Mouse (Mus musculus) ovary, postnatal 10 days (tissue): ENCODE data around the gene Rbks.
"Not testable (repeated sequence)": the region's sequence is repeated elsewhere in the genome, so short reads cannot be mapped to it uniquely, and the experiment has no call there.

Experiments used
- DNase-seq: peaks from one replicate; pipeline ENCODE4 v3.0.0; 2022; ENCODE audit warnings: low spot score

Gene Rbks

GRCm38 (mm10) chr5:31678000-31678399 lies 19.4 kb downstream of the Rbks start:
- DNase-seq: no peak

DNA sequence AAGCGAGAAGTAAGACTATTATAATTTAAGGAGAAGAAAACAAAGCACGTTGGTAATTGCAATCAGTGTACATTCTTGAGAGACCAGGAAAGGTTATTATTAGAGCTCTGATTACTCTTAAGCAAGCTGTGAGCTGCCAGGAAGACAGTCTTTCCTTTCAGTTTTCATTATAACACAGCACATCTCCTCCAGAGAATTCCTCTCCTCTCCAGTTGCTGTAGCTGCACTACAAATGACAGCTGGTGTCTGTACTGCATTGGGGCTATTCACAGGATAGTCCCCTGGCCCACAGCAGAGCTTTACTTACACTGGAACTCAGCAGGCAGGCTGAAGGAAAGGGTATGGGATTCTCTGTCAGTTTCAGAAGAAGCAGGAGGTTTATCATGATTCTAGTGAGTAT lies 24.0 kb downstream of the Rbks start:
- no peak for DNase-seq

GRCm38 (mm10) chr5:31671137-31671536 lies 26.3 kb downstream of the Rbks start:
- DNase-seq: no peak

- DNase-seq: no peak
These were observed 27.4 kb downstream of the Rbks start for GRCm38 (mm10) chr5:31669984-31670383.

- DNase-seq: no peak
These were observed 29.0 kb downstream of the Rbks start for GRCm38 (mm10) chr5:31668325-31668968.

- no peak for DNase-seq
These were observed 31.3 kb downstream of the Rbks start for GRCm38 (mm10) chr5:31666176-31666575.

GRCm38 (mm10) chr5:31655688-31656190 lies 41.7 kb downstream of the Rbks start:
- DNase-seq: no peak

DNA sequence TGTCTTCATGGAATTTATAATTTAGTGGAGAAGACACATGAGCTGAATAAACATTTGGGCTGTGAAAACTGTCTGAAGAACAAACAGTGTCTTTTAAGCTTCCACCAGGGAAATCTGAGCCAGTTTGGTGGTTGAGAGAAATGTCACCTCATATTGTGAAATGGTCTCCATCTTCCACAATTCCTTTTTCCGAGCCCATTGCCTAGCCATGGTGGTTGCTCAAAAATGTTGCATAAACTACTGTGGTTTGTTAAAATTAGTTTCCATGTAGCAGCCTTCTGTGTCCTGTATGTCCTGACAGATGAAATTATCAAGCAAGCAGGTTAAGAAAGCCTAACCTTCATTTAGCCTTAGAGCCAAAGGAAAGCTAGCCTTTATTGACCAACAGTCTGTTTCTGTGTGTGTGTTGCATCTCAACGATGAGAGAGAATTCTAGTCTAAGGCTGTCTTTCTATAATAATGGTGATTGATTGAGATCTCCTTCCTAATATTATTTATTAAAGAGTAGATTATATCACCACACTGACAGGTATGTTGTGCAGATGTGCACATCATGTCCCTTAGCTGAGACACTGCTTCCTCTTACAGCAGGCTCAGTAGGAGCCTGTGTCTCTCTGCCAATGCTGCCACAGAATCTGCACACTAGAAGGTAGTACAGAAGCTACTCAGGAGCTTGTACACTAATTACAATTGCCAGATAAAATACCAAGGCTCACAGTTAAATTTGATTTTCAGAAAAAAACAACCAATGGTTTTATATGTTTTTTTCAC lies 46.7 kb downstream of the Rbks start:
- DNase-seq: no peak

GRCm38 (mm10) chr5:31647327-31647726 lies 50.1 kb downstream of the Rbks start:
- DNase-seq: no peak

GRCm38 (mm10) chr5:31646574-31646973 lies 50.9 kb downstream of the Rbks start:
- DNase-seq: no peak

DNA sequence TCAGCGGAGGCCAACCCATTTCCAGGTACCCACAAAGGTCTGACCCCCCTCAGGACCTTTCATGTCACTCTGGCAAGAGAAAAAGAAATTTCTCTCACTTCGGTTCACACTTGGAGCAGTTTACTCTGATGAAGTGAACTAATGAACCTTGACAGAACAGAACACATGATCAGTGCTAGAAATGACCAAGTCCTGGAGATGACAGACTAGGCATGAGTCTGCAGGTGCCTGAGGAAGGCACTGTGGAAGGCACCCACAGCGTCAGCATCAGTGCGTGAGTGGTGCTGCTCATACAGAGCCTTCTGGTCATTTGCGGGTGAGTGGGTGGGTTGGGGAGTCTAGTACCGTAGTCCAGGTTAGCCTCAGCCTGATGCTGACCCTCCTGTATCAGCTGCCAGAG lies 51.6 kb downstream of the Rbks start:
- no peak for DNase-seq

DNA sequence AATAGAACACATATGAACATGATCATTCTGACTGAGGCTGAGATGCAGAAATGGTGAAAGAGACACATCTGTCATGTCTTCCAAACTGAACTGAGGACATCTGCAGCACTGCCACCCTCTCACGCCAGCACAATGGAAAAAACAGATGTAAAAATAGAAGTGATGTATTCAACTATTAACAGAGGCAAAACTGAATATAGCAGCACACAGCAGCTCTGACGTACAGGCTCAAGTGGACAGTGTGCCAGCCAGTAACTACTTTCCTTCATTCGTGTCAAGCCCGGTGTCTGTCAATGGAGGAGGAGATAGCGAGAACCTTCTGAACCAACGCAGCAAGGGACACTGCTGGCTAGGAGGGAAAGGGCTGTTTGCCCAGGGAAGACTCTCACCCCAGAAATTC lies 52.6 kb downstream of the Rbks start:
- DNase-seq: no peak

- no peak for DNase-seq
These were observed 53.2 kb downstream of the Rbks start for GRCm38 (mm10) chr5:31644272-31644671.

DNA sequence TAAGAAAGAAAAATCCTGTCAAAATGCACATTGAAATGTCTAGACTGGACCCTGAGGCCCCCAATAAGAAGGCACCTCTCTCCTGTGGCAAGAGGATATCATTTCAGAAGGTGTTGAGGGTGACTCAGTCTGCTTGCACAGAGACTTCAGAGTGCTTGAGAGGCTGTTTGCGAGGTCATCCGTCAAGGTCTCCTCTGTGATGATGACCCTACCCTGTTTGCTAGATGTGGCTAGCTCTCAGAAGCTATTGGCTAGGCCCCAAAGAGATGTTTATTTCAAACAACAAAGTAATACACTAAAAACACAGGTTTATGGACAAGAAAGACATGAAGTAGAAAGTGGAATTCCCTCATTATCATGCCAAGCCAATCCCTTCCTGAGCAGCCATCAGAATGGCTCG lies 55.1 kb downstream of the Rbks start:
- DNase-seq: no peak

- no peak for DNase-seq
These were observed 56.9 kb downstream of the Rbks start for GRCm38 (mm10) chr5:31640542-31640941.

DNA sequence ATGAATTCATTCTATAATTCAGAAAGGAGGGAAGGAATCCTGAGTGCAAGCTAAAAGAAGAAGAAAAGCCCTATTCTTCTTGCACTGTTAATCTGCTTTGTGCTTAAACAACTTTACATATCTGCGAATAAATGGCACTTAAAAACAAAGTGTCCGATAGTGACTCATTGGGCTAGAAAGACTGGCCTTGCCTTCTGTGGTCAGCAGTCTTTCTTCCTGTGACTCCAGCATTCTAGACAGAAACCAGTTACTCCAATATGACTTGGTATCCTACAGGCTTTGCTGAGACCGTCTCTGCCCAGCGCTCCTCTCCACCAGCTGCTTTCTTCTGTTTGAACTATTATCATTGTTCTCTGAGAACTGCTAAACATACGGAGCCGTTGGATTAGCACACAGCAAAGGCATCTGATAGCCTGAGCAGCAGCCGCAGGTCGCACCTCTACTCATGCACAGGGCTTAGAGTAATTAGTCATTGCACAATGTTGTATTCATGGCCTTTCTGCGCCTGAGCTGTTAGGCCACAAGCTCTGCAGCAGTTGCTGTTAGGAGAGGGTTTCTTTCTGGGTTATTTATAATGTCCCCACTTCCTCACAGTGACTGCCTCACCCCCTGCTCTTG lies 60.7 kb downstream of the Rbks start:
- no peak for DNase-seq

- DNase-seq: no peak
These were observed 62.7 kb downstream of the Rbks start for GRCm38 (mm10) chr5:31634679-31635078.

- DNase-seq: no peak
These were observed 63.3 kb downstream of the Rbks start for GRCm38 (mm10) chr5:31634161-31634560.

DNA sequence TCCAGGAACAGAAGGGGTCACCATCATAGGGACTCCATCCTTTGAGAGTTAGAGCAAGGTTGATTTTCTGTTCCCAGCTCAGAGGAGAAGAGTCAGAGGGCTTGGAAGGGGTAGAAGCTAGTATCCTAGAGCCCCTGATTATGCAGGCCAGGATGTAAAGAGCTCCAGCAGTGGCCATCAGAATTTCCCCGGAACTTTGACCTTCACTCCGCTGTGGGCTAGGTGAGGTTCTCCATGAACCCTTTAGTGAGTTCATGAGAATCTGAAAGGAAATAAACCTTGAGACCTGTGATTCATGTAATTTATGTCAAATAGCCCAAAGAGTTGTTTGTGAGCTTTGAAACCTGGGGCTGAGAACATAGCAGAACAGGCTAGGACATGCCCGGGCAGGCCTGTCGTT lies 66.3 kb downstream of the Rbks start:
- DNase-seq: not testable (repeated sequence)

DNA sequence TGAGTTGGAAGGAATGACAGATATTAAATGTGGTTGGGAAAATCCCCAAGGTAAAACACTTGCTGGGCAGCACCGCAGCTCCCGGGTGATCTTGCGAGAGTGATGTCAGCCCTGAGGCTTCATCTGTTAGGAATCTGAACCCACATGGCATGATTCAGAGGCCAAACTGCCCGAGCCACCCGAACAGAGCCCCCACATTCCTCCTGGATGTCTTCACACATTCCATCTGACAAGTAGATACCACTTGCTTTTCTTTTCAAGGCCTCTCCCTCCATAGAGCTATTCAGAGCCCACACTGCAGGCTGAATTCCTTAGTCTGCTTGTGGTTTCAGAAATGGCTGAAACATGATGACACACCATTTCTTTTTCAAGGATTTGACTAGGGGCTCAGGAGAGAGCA lies 67.4 kb downstream of the Rbks start:
- no peak for DNase-seq

DNA sequence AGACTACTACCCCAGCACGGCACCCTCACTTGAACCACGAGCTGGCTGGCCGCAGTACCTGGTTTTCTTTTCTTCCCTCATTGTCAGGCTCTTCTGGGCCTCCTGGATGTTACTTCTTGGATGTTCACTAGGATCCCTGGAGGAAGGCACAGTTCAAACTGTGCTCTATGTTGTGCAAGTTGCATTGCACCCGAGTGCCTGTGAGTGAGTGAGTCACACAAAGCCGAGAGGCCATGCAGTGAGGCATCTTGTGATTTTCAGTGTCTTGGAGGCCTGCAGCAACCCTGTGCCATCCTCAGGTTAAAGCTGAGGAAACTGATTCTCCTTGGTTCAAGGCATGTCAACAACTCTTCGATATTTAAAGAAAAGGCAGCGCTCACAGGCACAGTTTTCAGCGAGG lies 68.9 kb downstream of the Rbks start:
- no peak for DNase-seq

GRCm38 (mm10) chr5:31627562-31628526 lies 69.6 kb downstream of the Rbks start:
- no peak for DNase-seq
